Mouse (Mus musculus) urinary bladder, postnatal 36 days (tissue): ENCODE measurements around the gene Fmo4.

ENCODE experiments used
- DNase-seq, 2 experiments: peaks; one replicate each; pipeline ENCODE4 v3.0.0; 2022; ENCODE audit warnings: low spot score in 2 of 2, mixed read lengths in 1 of 2

Fmo4 gene

GRCm38 (mm10) chr1:162813836-162814156 is at the start of gene Fmo4:
TSS of gene Fmo4 (minus strand) at chr1:162813972.
- peak; percentile 25 to 57 for DNase-seq

GRCm38 (mm10) chr1:162862328-162862727 is 48.6 kb upstream of the Fmo4 start:
- no peak for DNase-seq

- DNase-seq = peak in 1 of 2 experiments; percentile 8
These were observed 46.3 kb upstream of the Fmo4 start for GRCm38 (mm10) chr1:162859996-162860605.

- peak in 1 of 2 experiments; percentile 14 for DNase-seq
These were observed 45.8 kb upstream of the Fmo4 start for GRCm38 (mm10) chr1:162859545-162859976.

GRCm38 (mm10) chr1:162858748-162859130 is 45.0 kb upstream of the Fmo4 start:
- DNase-seq = peak in 1 of 2 experiments; percentile 13

- DNase-seq = no peak
These were observed 44.3 kb upstream of the Fmo4 start for GRCm38 (mm10) chr1:162857766-162858747.

GRCm38 (mm10) chr1:162853812-162854482 is 40.2 kb upstream of the Fmo4 start:
- no peak for DNase-seq

- DNase-seq = no peak
These were observed 33.8 kb upstream of the Fmo4 start for GRCm38 (mm10) chr1:162847554-162847953.

GRCm38 (mm10) chr1:162840211-162840610 is 26.4 kb upstream of the Fmo4 start:
- DNase-seq = no peak

- DNase-seq = no peak
These were observed 25.2 kb upstream of the Fmo4 start for GRCm38 (mm10) chr1:162838976-162839375.

GRCm38 (mm10) chr1:162834342-162834741 is 20.6 kb upstream of the Fmo4 start:
- DNase-seq = no peak

GRCm38 (mm10) chr1:162832574-162832953 is 18.8 kb upstream of the Fmo4 start:
- no peak for DNase-seq

GRCm38 (mm10) chr1:162831838-162832573 is 18.2 kb upstream of the Fmo4 start:
- no peak for DNase-seq

- DNase-seq = no peak
These were observed 5.5 kb upstream of the Fmo4 start for GRCm38 (mm10) chr1:162819280-162819679.

- no peak for DNase-seq
These were observed 1.8 kb upstream of the Fmo4 start for GRCm38 (mm10) chr1:162815381-162816127.

- DNase-seq = no peak
These were observed 1.2 kb upstream of the Fmo4 start for GRCm38 (mm10) chr1:162814932-162815331.

GRCm38 (mm10) chr1:162813143-162813835 is 483 bp downstream of the Fmo4 start:
- no peak for DNase-seq

- no peak for DNase-seq
These were observed 5.2 kb downstream of the Fmo4 start for GRCm38 (mm10) chr1:162808541-162808940.

GRCm38 (mm10) chr1:162807441-162807840 is 6.3 kb downstream of the Fmo4 start:
- DNase-seq = no peak

- no peak for DNase-seq
These were observed 8.8 kb downstream of the Fmo4 start for GRCm38 (mm10) chr1:162805011-162805410.
